Mouse (Mus musculus) regulatory T cell (primary cell): Measurements from ENCODE around the gene Higd2a.
"Not testable (repeated sequence)": the region's sequence is repeated elsewhere in the genome, so short reads cannot be mapped to it uniquely, and the experiment has no call there.

Source experiments
- in situ Hi-C: fragments of 300-600 bp; cut with MboI, MseI; formaldehyde crosslinking; loops from one replicate; pipeline ENCODE4 v1.15.1; 2025; ENCODE audit warnings: high pct_unique_total_duplicates

Higd2a gene

GRCm38 (mm10) chr13:54581385-54581784 lies 8.6 kb upstream of the Higd2a start:
- in situ Hi-C loops = no loop called here

- in situ Hi-C loops = no loop called here
Measured at GRCm38 (mm10) chr13:54582126-54582525, 7.9 kb upstream of the Higd2a start.

GRCm38 (mm10) chr13:54582860-54583259 lies 7.1 kb upstream of the Higd2a start:
- in situ Hi-C loops = no loop called here

GRCm38 (mm10) chr13:54585831-54586230 lies 4.2 kb upstream of the Higd2a start:
- in situ Hi-C loops = no loop called here

- in situ Hi-C loops = no loop called here
Measured at GRCm38 (mm10) chr13:54589414-54589995, 502 bp upstream of the Higd2a start.

- in situ Hi-C loops = no loop called here
Measured at GRCm38 (mm10) chr13:54591776-54592356, 1.9 kb downstream of the Higd2a start.

GRCm38 (mm10) chr13:54593617-54594016 lies 3.6 kb downstream of the Higd2a start:
- in situ Hi-C loops = no loop called here

GRCm38 (mm10) chr13:54596107-54596690 lies 6.2 kb downstream of the Higd2a start:
- in situ Hi-C loops = no loop called here

GRCm38 (mm10) chr13:54596870-54597269 lies 6.9 kb downstream of the Higd2a start:
- in situ Hi-C loops = no loop called here

GRCm38 (mm10) chr13:54598622-54599143 lies 8.7 kb downstream of the Higd2a start:
- in situ Hi-C loops = no loop called here

- in situ Hi-C loops = no loop called here
Measured at GRCm38 (mm10) chr13:54602639-54603111, 12.7 kb downstream of the Higd2a start.

- in situ Hi-C loops = no loop called here
Measured at GRCm38 (mm10) chr13:54603501-54603900, 13.5 kb downstream of the Higd2a start.

- in situ Hi-C loops = no loop called here
Measured at GRCm38 (mm10) chr13:54604221-54604620, 14.2 kb downstream of the Higd2a start.

GRCm38 (mm10) chr13:54605426-54605825 lies 15.4 kb downstream of the Higd2a start:
- in situ Hi-C loops = no loop called here

- in situ Hi-C loops = no loop called here
Measured at GRCm38 (mm10) chr13:54607204-54607603, 17.2 kb downstream of the Higd2a start.

- in situ Hi-C loops = no loop called here
Measured at GRCm38 (mm10) chr13:54608002-54608401, 18.0 kb downstream of the Higd2a start.

- in situ Hi-C loops = no loop called here
Measured at GRCm38 (mm10) chr13:54608666-54609065, 18.7 kb downstream of the Higd2a start.

- in situ Hi-C loops = no loop called here
Measured at GRCm38 (mm10) chr13:54609301-54609700, 19.3 kb downstream of the Higd2a start.

GRCm38 (mm10) chr13:54610613-54610971 lies 20.6 kb downstream of the Higd2a start:
- in situ Hi-C loops = no loop called here

GRCm38 (mm10) chr13:54610972-54611754 lies 21.2 kb downstream of the Higd2a start, which contains the start of gene Cltb:
Gene Cltb (minus strand): TSS chr13:54611344.
- in situ Hi-C loops = no loop called here

- in situ Hi-C loops = not testable (repeated sequence)
Measured at GRCm38 (mm10) chr13:54613141-54613540, 23.1 kb downstream of the Higd2a start.

- in situ Hi-C loops = no loop called here
Measured at GRCm38 (mm10) chr13:54616307-54616706, 26.3 kb downstream of the Higd2a start.
